Mouse (Mus musculus): ENCODE measurements around the gene Dok7. TPM values are rescaled to one million over a fixed set of nuclear protein-coding genes. Genes with fewer than 3 reads are reported as not detected.

Gene Dok7
- total RNA-seq, 2 experiments from 2014 or later: 26.8 to 28.4 TPM

GRCm38 (mm10) chr5:35050541-35050940 is 6.0 kb upstream of the Dok7 start:
- no peak for DNase-seq
- intact Hi-C loops (cut with DNase I): loop anchor here (2.0 to 5.0 kb wide), 2 partner anchors 38 to 82 kb away; no protein-coding TSS in a partner anchor

DNA sequence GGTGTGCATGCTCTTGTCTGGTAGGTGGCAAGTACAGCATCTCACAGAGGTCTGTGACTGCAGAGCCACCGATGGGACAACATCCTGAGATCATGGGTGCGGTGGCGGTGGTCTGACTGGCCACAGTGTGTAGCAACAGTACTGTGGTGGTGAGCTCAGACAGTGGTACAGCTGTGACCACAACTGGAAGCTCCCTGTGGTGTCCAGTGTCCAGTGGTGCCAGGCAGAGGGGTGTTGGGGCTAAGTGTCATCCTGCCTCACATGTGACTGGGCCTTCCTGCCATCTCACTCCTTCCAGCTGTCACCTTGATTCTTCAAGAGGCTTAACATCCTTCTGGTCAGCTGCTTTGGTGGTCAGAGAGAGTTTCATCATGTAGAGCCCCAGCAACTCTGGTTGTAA is 1.9 kb upstream of the Dok7 start:
- DNase-seq: no peak
- intact Hi-C loops (cut with DNase I): loop anchor here (5.0 kb wide), 1 partner anchor 78 kb away; no protein-coding TSS in a partner anchor

DNA sequence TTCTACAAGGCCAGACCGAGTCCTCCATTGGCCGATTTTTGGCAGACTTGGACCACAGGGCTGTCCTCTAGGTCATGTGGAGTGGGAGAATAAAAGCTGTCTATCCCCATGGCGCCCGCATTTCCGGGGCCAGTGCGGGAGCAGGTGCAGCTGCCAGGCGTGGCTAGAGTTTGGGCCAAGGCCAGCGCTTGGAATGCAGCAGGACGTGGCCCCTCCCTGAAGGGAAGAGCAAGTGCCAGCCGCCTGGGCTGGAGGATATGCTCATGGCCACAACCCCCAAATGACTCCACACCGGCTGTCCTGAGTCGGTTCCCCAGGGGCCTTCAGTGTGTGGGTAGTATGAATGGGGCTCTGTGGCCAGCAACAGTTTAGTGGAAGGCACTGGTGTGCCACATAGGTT is 1.5 kb upstream of the Dok7 start:
- intact Hi-C loops (cut with DNase I): no loop called here
- peak in 1 of 2 experiments; percentile 49 for DNase-seq

DNA sequence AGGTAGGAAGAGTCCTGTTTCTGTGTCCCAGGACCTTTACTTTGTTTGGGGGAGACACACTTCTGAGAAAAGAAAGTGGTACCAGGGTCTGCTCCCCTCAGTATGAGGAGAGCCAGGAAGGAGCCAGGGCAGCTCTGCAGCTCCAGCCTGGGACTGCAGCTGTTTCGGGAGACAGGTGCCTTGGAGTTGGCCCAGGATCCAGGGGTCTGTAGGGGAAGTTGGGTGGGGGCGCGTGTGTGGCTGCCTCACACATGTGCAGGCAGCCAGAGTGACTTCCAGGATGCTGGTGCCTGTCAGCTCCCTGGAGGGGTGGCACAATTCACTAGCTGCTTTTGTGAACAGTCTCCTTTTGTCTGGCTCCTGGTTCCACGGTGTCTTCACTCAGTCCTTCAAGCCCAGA is 1.0 kb downstream of the Dok7 start:
- intact Hi-C loops (cut with DNase I): no loop called here
- DNase-seq: no peak

DNA sequence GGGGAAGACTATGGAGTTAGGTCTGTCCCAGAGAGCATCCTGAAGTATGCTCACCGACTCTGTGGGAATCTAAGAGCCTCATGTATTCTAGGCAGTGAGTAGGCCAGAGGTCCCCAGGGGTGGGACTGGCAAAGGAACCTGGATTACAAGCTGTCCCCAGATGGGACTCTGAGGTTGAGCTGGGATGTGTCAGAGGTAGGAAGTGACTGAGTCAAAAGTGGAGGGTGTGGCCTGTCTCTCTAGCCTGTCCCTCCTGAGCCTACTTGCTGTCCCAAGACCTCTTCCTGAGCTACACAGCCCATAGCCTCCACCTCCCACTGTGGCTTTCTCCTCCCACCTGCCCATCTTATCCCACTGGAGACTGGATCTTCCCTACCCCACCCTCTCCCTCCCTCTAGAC is 1.6 kb downstream of the Dok7 start:
- no peak for DNase-seq
- intact Hi-C loops (cut with DNase I): no loop called here

- intact Hi-C loops (cut with DNase I): no loop called here
- no peak for DNase-seq
These were observed 3.5 kb downstream of the Dok7 start for GRCm38 (mm10) chr5:35060098-35060497.

- DNase-seq: no peak
- intact Hi-C loops (cut with DNase I): no loop called here
These were observed 13.3 kb downstream of the Dok7 start for GRCm38 (mm10) chr5:35069841-35070240.

DNA sequence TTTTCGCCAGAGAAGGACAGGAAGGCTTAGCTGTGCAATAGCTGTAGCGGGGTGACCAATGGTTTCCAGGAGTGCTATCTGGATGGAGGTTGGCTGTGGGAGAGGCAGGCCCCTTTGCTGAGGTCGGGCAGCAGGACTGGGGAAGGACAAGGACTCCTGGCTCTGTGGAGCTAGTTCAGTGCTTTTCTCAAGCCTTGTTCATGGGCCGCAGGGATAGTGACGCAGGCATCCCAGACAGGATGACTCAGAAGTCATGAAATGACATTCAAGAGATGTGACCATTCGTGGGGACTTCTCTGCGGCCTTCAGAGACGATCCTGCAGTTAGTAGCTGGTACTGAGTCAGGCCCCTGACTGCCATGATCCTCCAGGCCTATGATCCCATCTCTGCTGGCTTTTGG is 13.7 kb downstream of the Dok7 start:
- no peak for DNase-seq
- intact Hi-C loops (cut with DNase I): no loop called here

DNA sequence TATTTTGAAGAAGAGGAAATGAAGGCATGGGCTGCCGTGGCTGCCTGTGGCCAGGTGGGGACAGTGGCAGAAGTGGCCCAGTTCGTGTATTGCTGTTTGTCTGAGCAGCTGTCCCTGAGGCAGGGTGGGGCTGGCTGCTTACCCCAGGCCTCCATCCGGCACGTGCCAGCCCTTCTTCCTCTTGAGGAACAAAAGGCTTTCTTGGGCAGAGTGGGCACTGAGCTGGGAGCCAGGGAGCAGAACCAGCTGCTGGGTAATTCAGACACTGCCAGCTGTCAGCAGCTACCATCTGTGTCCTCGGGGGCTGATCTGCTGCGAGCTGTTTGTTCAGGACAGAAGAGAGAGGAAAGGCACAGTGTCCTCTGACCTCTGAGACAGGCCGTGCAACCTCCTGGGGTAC is 14.4 kb downstream of the Dok7 start:
- intact Hi-C loops (cut with DNase I): no loop called here
- no peak for DNase-seq

DNA sequence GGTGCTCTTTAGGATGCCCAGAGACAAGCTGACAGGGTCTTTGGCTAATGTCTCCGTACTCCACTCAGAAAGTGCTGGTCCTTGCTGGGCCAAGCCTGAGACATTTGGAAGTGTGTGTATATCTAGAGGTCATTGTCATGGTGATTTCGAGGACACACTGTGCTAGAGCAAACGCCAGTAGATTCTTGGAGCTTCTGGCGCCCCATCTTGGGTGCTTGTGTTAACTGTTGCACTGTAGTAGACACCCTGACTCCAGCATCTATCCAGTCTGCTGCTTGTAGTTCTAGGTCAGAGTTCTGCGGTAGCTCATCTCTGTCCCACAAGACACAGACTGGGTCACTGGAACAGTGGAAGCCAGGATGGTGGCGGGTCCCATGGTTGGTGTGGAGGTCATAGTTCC is 15.3 kb downstream of the Dok7 start:
- intact Hi-C loops (cut with DNase I): no loop called here
- no peak for DNase-seq

- DNase-seq: peak in 1 of 2 experiments; percentile 39
- intact Hi-C loops (cut with DNase I): no loop called here
These were observed 16.7 kb downstream of the Dok7 start for GRCm38 (mm10) chr5:35073235-35073634.

DNA sequence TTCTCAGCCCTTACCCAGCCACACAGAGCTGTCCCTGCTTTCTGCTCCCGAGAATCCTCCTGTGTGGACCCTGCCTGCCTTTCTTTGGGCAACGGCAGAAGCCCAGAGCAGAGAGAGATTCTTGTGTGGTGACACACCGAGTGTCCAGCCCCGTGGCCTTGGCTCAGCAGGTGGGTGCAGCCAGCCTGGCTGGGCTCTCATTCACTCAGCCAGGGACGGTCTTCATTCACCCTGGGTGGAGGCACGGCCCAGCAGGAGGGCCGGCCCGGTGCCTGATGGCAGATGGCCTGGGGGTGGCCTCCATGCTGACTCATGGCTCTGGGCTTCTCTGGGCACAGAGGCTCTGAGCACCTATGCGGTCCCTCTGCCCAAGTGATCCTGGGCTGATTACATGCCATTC is 17.4 kb downstream of the Dok7 start:
- intact Hi-C loops (cut with DNase I): no loop called here
- peak; percentile 62 to 71 for DNase-seq

- intact Hi-C loops (cut with DNase I): no loop called here
- DNase-seq: no peak
These were observed 19.8 kb downstream of the Dok7 start for GRCm38 (mm10) chr5:35076369-35076768.

DNA sequence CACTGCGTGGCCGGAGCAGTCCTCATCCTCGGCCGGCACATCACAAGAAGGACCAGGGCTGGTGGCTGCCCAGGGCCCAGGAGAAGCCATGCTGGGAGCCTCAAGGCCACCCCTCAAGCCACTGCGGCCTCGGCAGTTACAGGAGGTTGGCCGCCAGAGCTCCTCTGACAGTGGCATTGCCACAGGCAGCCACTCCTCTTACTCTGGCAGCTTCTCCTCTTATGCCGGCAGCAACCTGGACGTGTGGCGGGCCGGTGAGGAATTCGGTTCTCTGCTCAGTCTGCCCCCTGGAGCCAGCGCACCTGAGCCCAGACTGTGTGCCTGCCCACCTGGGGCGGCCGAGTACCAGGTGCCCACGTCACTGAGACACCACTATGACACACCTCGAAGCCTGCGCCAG is 22.5 kb downstream of the Dok7 start:
- intact Hi-C loops (cut with DNase I): no loop called here
- DNase-seq: no peak

DNA sequence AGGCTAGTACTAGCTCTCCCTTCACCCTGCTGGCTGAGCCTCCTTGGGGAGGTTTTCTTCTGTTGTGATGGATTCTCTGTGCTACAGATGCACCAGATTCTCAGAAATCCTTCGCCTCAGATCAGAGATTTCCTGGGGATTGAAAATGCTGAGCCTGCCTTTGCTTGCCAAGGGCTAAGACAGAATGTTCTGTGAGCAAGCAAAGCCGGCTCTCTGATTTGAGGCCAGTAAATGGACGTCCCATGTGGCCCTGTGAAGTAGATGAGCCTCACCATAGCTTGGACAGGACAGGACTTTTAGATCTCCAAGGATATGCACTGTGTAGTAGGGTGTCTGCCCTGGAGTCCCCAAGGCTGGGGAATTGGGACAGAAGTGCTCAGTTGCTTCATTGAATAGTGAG is 28.3 kb downstream of the Dok7 start:
- intact Hi-C loops (cut with DNase I): no loop called here
- no peak for DNase-seq

DNA sequence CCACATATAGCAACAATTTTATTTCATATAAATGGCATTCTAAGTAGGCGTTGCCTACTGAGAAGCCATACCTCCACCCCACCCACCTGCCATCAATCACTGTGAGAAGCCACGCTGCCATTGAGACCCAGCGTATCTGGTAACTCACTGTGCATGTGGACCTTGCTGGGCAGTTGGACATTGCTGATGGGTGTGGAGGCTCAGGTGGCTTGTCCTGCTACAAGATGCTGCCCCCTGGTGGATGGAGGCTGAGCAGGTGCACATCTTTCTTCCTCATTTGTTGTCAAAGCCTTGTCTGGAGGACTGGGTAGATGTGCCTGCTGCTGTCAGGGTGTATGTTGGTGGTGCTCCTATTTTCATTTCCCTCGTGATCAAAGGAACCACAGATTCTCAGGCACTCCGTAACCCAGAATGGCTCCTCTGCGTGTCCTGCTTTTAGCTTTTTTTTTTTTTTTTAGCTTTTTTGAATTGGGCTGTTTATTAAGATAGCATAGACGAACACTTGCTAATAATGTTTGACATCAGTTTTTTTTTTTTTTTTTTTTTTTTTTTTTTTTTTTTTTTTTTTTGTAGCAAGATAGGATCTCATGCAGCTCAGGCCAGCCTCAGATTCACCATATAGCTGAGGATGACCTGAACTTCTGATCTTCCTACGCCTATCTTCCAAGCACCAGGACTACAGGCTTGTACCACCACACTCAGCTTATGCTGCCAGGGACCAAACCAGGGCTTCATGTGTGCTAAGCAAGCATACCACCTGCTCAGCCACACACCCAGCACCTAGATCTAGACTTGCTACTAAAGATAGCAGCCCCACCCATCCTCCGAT is 32.4 kb downstream of the Dok7 start:
- DNase-seq: peak; percentile 61 to 64
- intact Hi-C loops (cut with DNase I): loop anchor here (2.0 kb wide), 1 partner anchor 38 kb away; no protein-coding TSS in a partner anchor

DNA sequence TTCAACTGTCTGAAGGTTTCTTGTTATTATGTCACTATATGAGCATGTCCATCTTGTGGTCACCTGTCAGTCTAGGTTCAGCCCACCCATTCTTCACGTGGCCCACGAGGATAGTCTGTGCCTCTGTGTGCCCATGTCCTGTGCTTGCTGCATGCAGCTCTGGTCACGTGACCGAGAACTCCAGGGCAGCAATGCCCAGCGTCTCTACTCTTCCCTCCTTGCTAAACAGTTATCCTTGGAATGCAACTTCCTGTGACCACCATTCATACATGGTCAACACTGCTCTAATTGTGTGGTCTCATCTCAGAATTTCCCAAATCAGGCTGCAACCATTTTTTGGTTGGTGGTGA is 33.0 kb downstream of the Dok7 start:
- DNase-seq: no peak
- intact Hi-C loops (cut with DNase I): loop anchor here (2.0 kb wide), 1 partner anchor 39 kb away; no protein-coding TSS in a partner anchor

- intact Hi-C loops (cut with DNase I): no loop called here
- no peak for DNase-seq
These were observed 35.1 kb downstream of the Dok7 start for GRCm38 (mm10) chr5:35091636-35092035.

DNA sequence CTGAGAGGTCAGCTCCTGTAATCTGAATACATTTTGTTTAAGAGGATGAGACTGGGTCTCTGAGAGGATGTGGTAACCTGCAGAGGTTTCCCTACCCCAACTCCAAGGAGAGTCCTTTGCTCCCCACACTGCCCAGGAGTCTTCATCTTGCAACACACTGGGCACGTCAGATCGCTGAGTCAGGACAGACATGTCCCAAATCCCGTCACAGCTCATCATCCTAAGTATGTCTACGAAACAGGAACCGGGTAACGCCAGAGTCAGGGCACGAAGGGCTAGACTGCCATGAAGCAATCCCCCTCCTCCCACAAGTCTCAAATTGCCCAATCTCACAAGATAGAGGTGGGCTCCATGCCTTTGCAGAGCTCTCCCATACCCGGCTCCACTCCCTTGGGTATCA is 46.5 kb downstream of the Dok7 start:
- intact Hi-C loops (cut with DNase I): no loop called here
- DNase-seq: no peak

DNA sequence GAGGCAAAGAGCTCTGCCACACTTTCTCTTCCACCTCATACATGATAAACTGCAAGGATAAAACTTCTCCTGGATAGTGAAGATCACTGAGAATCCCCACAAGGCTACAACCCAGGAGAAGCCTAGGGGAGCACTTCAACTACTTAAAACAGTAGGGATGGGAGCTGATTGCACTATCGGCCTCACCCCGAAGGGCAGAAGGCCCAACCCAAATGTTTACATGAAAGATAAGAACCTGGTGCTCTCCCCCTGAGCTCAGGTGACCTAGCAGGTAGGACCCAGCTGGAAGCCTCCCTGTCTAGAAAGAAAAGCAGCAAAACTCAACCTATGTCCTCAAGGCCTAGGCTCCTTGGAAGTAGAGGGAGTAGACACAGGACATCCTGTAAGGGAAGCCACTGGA is 47.0 kb downstream of the Dok7 start:
- no peak for DNase-seq
- intact Hi-C loops (cut with DNase I): no loop called here

GRCm38 (mm10) chr5:35104183-35104959 is 47.8 kb downstream of the Dok7 start:
- DNase-seq: no peak
- intact Hi-C loops (cut with DNase I): no loop called here

All from gastrocnemius, postnatal 36 days (tissue).